Mouse (Mus musculus): Measurements from ENCODE around the gene Tspan18. TPM values are rescaled to one million over a fixed set of nuclear protein-coding genes. Genes with fewer than 3 reads are reported as not detected.

The Tspan18 gene
- polyA plus RNA-seq, 1 experiment from 2014 or later: 34.5 TPM

- Histone ChIP-seq H3K27me3 (replicated peaks; ENCODE audit: control insufficient read depth, insufficient read depth, low read length) (no peaks in the 10 kb centered on the region), H3K9ac (ENCODE audit: low read depth, low read length) (no peak overlapping the region), H3K9me3 (ENCODE audit: control insufficient read depth, low read length) (no peaks in the 10 kb centered on the region), H3K4me1 (ENCODE audit: control insufficient read depth, insufficient read depth, low read length) (peaks cover 8% of the 10 kb centered on the region; the same call in 1 of the 2 replicates), H3K27ac (replicated peaks; ENCODE audit: low read depth, low read length) (no peak overlapping the region), H3K4me2 (ENCODE audit: low read depth, low read length) (no peak overlapping the region), H3K4me3 (ENCODE audit: low read depth, low read length) (no peak overlapping the region), H3K36me3 (ENCODE audit: control insufficient read depth, insufficient read depth, low read length) (no peaks in the 10 kb centered on the region)
- DNase-seq (ENCODE audit: low spot score) (no peak), ATAC-seq (ENCODE audit: low read depth) (no peak)
- WGBS: 72% methylated on average over 6 of the region's 8 CpGs
These were observed 77.4 kb downstream of the Tspan18 start for GRCm38 (mm10) chr2:93256735-93257405.

GRCm38 (mm10) chr2:93252356-93252755 is 81.9 kb downstream of the Tspan18 start:
- no peaks in the 10 kb centered on the region for H3K9me3 ChIP-seq (ENCODE audit: control insufficient read depth, low read length)
- ATAC-seq (ENCODE audit: low read depth) (peak; percentile 51; the same call in 1 of the 2 replicates), DNase-seq (ENCODE audit: low spot score) (no peak)
- WGBS: 30% methylated on average over 9 of the region's 9 CpGs
- no peak overlapping the region for H3K9ac ChIP-seq (ENCODE audit: low read depth, low read length)
- H3K4me2 ChIP-seq (ENCODE audit: low read depth, low read length): no peak overlapping the region
- no peaks in the 10 kb centered on the region for H3K27me3 ChIP-seq (replicated peaks; ENCODE audit: control insufficient read depth, insufficient read depth, low read length)
- H3K4me1 ChIP-seq (ENCODE audit: control insufficient read depth, insufficient read depth, low read length): peaks cover 6% of the 10 kb centered on the region; the same call in 1 of the 2 replicates
- H3K27ac ChIP-seq (replicated peaks; ENCODE audit: low read depth, low read length): no peak overlapping the region
- no peaks in the 10 kb centered on the region for H3K36me3 ChIP-seq (ENCODE audit: control insufficient read depth, insufficient read depth, low read length)
- H3K4me3 ChIP-seq (ENCODE audit: low read depth, low read length): no peak overlapping the region

DNA sequence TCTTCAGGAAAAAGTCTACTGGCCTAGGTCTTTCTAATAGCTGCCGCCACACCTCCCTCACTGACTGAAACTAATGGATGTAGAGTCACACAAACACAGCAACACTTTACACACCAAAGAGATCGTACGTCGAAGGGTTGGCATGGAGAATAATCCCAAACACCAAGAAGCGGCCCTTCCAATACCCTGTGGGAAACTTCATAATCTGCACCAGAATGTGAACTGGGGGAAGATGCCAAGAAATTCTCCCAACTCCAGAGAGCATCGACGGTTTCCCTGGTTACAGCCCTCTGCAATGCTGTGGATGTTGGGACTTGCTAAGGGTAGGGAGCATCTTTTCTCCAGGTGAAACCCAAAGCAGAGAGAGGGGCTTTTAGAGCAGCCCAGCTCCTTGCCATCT is 83.7 kb downstream of the Tspan18 start:
- Histone ChIP-seq H3K9ac (ENCODE audit: low read depth, low read length) (no peak overlapping the region), H3K36me3 (ENCODE audit: control insufficient read depth, insufficient read depth, low read length) (no peaks in the 10 kb centered on the region), H3K27me3 (replicated peaks; ENCODE audit: control insufficient read depth, insufficient read depth, low read length) (no peaks in the 10 kb centered on the region), H3K4me3 (ENCODE audit: low read depth, low read length) (no peak overlapping the region), H3K4me2 (ENCODE audit: low read depth, low read length) (no peak overlapping the region), H3K27ac (replicated peaks; ENCODE audit: low read depth, low read length) (no peak overlapping the region), H3K4me1 (ENCODE audit: control insufficient read depth, insufficient read depth, low read length) (peaks cover 6% of the 10 kb centered on the region; the same call in 1 of the 2 replicates), H3K9me3 (ENCODE audit: control insufficient read depth, low read length) (no peaks in the 10 kb centered on the region)
- no peak for ATAC-seq (ENCODE audit: low read depth)
- 81% methylated on average over 7 of the region's 7 CpGs for WGBS
- no peak for DNase-seq (ENCODE audit: low spot score)

DNA sequence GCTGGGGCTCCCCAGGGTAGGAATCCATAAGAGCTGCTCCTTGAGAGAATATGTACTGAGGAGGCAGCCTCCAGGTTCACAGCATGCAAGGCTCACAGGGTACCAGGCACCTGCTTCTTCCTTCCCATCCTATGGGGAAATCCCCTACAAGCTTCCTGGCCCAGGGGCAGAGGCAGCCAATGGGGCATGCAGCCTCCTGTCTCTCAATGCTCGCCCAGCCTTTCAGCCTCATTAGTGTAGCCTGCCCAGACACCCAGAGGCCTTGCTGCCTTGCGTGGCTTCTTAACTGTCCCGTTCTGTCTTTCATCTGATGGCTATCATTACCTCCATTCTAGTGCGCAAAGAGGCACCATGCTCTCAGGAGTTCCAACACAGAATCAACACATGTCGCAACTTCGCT is 85.2 kb downstream of the Tspan18 start:
- no peaks in the 10 kb centered on the region for H3K9me3 ChIP-seq (ENCODE audit: control insufficient read depth, low read length)
- no peaks in the 10 kb centered on the region for H3K27me3 ChIP-seq (replicated peaks; ENCODE audit: control insufficient read depth, insufficient read depth, low read length)
- no peak overlapping the region for H3K4me2 ChIP-seq (ENCODE audit: low read depth, low read length)
- peaks cover 6% of the 10 kb centered on the region; the same call in 1 of the 2 replicates for H3K4me1 ChIP-seq (ENCODE audit: control insufficient read depth, insufficient read depth, low read length)
- H3K27ac ChIP-seq (replicated peaks; ENCODE audit: low read depth, low read length): no peak overlapping the region
- DNase-seq (ENCODE audit: low spot score) (no peak), ATAC-seq (ENCODE audit: low read depth) (no peak)
- H3K9ac ChIP-seq (ENCODE audit: low read depth, low read length): no peak overlapping the region
- no peaks in the 10 kb centered on the region for H3K36me3 ChIP-seq (ENCODE audit: control insufficient read depth, insufficient read depth, low read length)
- no peak overlapping the region for H3K4me3 ChIP-seq (ENCODE audit: low read depth, low read length)
- WGBS: 69% methylated on average over 5 of the region's 6 CpGs

- Histone ChIP-seq H3K4me2 (ENCODE audit: low read depth, low read length) (no peak overlapping the region), H3K36me3 (ENCODE audit: control insufficient read depth, insufficient read depth, low read length) (no peaks in the 10 kb centered on the region), H3K9me3 (ENCODE audit: control insufficient read depth, low read length) (no peaks in the 10 kb centered on the region), H3K4me1 (ENCODE audit: control insufficient read depth, insufficient read depth, low read length) (no peaks in the 10 kb centered on the region), H3K27me3 (replicated peaks; ENCODE audit: control insufficient read depth, insufficient read depth, low read length) (no peaks in the 10 kb centered on the region), H3K9ac (ENCODE audit: low read depth, low read length) (no peak overlapping the region), H3K27ac (replicated peaks; ENCODE audit: low read depth, low read length) (no peak overlapping the region), H3K4me3 (ENCODE audit: low read depth, low read length) (no peak overlapping the region)
- no peak for DNase-seq (ENCODE audit: low spot score)
- 72% methylated on average over 8 of the region's 8 CpGs for WGBS
- ATAC-seq (ENCODE audit: low read depth): no peak
These were observed 90.2 kb downstream of the Tspan18 start for GRCm38 (mm10) chr2:93244090-93244443.

DNA sequence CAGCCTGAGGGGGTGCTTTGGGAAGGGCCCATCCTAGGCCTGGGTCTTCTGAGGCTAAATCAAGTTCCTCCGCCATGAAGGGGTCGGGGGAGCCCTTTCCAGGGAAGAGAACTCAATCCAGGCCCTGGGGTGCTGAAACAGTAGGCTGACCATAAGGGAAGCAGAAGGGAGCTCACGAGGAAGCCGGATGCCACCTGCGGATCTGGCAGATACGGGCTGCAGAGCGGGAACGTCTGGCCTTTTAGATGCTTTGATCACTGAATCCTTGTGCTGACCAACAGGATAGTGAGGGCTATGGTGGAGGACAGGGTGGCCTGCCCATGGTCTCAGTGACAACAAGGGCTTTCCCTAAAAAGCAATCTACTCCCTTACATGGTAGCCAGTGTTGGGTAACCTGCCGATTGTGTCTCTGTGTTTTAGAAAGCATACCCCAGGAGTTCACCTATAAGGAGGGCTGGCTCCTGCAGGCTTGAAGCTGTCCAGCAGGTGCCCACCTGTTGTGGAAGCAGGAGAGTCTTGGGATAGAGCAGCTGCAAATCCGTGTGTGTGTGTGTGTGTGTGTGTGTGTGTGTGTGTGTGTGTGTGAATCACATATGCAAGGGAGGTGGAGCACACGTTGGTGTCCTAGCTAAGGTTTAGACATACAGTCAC is 90.7 kb downstream of the Tspan18 start:
- Histone ChIP-seq H3K4me2 (ENCODE audit: low read depth, low read length) (no peak overlapping the region), H3K36me3 (ENCODE audit: control insufficient read depth, insufficient read depth, low read length) (no peaks in the 10 kb centered on the region), H3K4me3 (ENCODE audit: low read depth, low read length) (no peak overlapping the region), H3K4me1 (ENCODE audit: control insufficient read depth, insufficient read depth, low read length) (no peaks in the 10 kb centered on the region), H3K27ac (replicated peaks; ENCODE audit: low read depth, low read length) (no peak overlapping the region), H3K9me3 (ENCODE audit: control insufficient read depth, low read length) (no peaks in the 10 kb centered on the region), H3K27me3 (replicated peaks; ENCODE audit: control insufficient read depth, insufficient read depth, low read length) (no peaks in the 10 kb centered on the region), H3K9ac (ENCODE audit: low read depth, low read length) (no peak overlapping the region)
- WGBS: 59% methylated on average over 11 of the region's 11 CpGs
- ATAC-seq (ENCODE audit: low read depth) (no peak), DNase-seq (ENCODE audit: low spot score) (no peak)

GRCm38 (mm10) chr2:93242166-93242565 is 92.1 kb downstream of the Tspan18 start:
- 79% methylated on average over 3 of the region's 5 CpGs for WGBS
- no peak overlapping the region for H3K4me3 ChIP-seq (ENCODE audit: low read depth, low read length)
- H3K27ac ChIP-seq (replicated peaks; ENCODE audit: low read depth, low read length): no peak overlapping the region
- no peaks in the 10 kb centered on the region for H3K9me3 ChIP-seq (ENCODE audit: control insufficient read depth, low read length)
- DNase-seq (ENCODE audit: low spot score) (no peak), ATAC-seq (ENCODE audit: low read depth) (no peak)
- no peaks in the 10 kb centered on the region for H3K27me3 ChIP-seq (replicated peaks; ENCODE audit: control insufficient read depth, insufficient read depth, low read length)
- H3K4me1 ChIP-seq (ENCODE audit: control insufficient read depth, insufficient read depth, low read length): no peaks in the 10 kb centered on the region
- no peaks in the 10 kb centered on the region for H3K36me3 ChIP-seq (ENCODE audit: control insufficient read depth, insufficient read depth, low read length)
- no peak overlapping the region for H3K9ac ChIP-seq (ENCODE audit: low read depth, low read length)
- no peak overlapping the region for H3K4me2 ChIP-seq (ENCODE audit: low read depth, low read length)

GRCm38 (mm10) chr2:93238864-93239263 is 95.4 kb downstream of the Tspan18 start:
- DNase-seq (ENCODE audit: low spot score) (no peak), ATAC-seq (ENCODE audit: low read depth) (no peak)
- WGBS: 77% methylated on average over 6 of the region's 6 CpGs
- no peak overlapping the region for H3K9ac ChIP-seq (ENCODE audit: low read depth, low read length)
- H3K4me2 ChIP-seq (ENCODE audit: low read depth, low read length): no peak overlapping the region
- no peak overlapping the region for H3K4me3 ChIP-seq (ENCODE audit: low read depth, low read length)
- no peaks in the 10 kb centered on the region for H3K4me1 ChIP-seq (ENCODE audit: control insufficient read depth, insufficient read depth, low read length)
- H3K36me3 ChIP-seq (ENCODE audit: control insufficient read depth, insufficient read depth, low read length): no peaks in the 10 kb centered on the region
- H3K27me3 ChIP-seq (replicated peaks; ENCODE audit: control insufficient read depth, insufficient read depth, low read length): no peaks in the 10 kb centered on the region
- no peaks in the 10 kb centered on the region for H3K9me3 ChIP-seq (ENCODE audit: control insufficient read depth, low read length)
- H3K27ac ChIP-seq (replicated peaks; ENCODE audit: low read depth, low read length): no peak overlapping the region

DNA sequence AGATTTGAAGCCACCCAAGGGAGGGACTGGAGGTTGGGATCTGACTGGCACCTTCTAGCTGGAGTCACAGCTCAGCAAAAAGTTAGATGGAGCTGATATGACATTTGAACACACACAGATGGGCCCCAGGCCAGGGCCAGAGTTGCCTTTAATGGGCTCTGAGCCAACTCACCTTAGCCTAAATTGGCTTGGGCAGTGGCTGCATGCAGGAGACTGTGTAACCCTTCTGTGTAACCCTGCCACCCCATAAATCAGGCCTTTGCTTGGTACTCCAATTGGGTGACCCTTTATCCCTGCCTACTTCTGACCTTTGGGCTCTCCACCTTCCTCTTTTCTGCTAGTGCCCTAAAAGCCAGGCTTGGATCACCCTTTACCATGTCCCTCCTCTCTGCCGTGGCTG is 97.2 kb downstream of the Tspan18 start:
- Histone ChIP-seq H3K4me1 (ENCODE audit: control insufficient read depth, insufficient read depth, low read length) (no peaks in the 10 kb centered on the region), H3K27ac (replicated peaks; ENCODE audit: low read depth, low read length) (no peak overlapping the region), H3K36me3 (ENCODE audit: control insufficient read depth, insufficient read depth, low read length) (no peaks in the 10 kb centered on the region), H3K9me3 (ENCODE audit: control insufficient read depth, low read length) (no peaks in the 10 kb centered on the region), H3K27me3 (replicated peaks; ENCODE audit: control insufficient read depth, insufficient read depth, low read length) (no peaks in the 10 kb centered on the region), H3K4me3 (ENCODE audit: low read depth, low read length) (no peak overlapping the region), H3K9ac (ENCODE audit: low read depth, low read length) (no peak overlapping the region), H3K4me2 (ENCODE audit: low read depth, low read length) (no peak overlapping the region)
- 75% methylated on average over 1 of the region's 1 CpGs for WGBS
- ATAC-seq (ENCODE audit: low read depth): no peak
- no peak for DNase-seq (ENCODE audit: low spot score)

Data from embryonic facial prominence, embryonic 14.5 days (tissue).